7 mouse cellular contexts compared by ENCODE assay signal in the genomic region with DNA sequence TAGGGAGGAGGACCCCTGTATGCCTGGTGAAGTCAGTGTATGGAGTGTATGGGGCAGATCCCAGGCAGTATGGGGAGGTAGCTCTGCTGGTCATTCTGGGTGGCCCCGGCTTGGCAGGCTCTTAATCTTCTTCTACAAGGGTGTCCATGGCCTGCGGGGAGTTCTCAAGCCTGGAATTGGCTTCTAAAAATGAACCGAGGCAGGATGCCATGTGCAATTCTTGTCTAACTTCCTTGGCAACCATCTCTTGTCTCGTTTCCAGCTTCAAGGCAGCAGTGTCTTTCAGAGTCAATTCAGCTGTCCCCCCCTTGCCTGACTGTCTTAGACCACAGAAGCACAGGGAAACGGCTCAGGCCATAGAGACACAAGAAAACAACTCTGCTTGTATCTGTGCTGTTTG. TPM values are rescaled to one million over a fixed set of nuclear protein-coding genes. Genes with fewer than 3 reads are reported as not detected.
A peak's percentile ranks its signal among the peaks of the same experiment; 100 is the strongest.
DNase-seq lines count a peak whose midpoint lies in the region; ATAC-seq lines count a peak whose summit lies in the region.

No protein-coding gene starts in this region.

- DNase-seq in ovary, postnatal 36 days (ENCODE audit: low spot score): peak; percentile 14
- no peak for DNase-seq in ovary, adult 18-20 months (ENCODE audit: low spot score)
- DNase-seq in gastrocnemius, postnatal 14 days: peak; percentile 65
- peak; percentile 70 for DNase-seq in hindbrain, embryonic 14.5 days (ENCODE audit: low spot score)
- peak; percentile 78 for DNase-seq in right cerebral cortex, postnatal 10 days (ENCODE audit: low spot score in 2 of 2)
- DNase-seq in thymus, postnatal 25 days: no peak

- H3K4me1 ChIP-seq in hindbrain, embryonic 14.5 days (replicated peaks; ENCODE audit: control insufficient read depth, insufficient read depth, low read length): no peaks in the 10 kb centered on the region

- intact Hi-C loops in gastrocnemius, postnatal 14 days (cut with DNase I; ENCODE audit: low total_unique reads): no loop called here

- no peaks in the 10 kb centered on the region for H3K9me3 ChIP-seq in hindbrain, embryonic 14.5 days (ENCODE audit: control insufficient read depth, low read length)

- H3K9ac ChIP-seq in hindbrain, embryonic 14.5 days: no peak overlapping the region

- peak overlapping the region; percentile 71 for H3K27ac ChIP-seq in hindbrain, embryonic 14.5 days

- H3K27me3 ChIP-seq in hindbrain, embryonic 14.5 days (ENCODE audit: control insufficient read depth, insufficient read depth, low read length): no peaks in the 10 kb centered on the region

- H3K36me3 ChIP-seq in hindbrain, embryonic 14.5 days (replicated peaks; ENCODE audit: control insufficient read depth, insufficient read depth): no peaks in the 10 kb centered on the region

- peak; percentile 72; the same call in 1 of the 2 replicates for ATAC-seq in hindbrain, embryonic 14.5 days (ENCODE audit: low FRiP score)
- no peak for ATAC-seq in erythroblast, adult 5-6 weeks (replicated peaks; ENCODE audit: low FRiP score, poor library complexity, severe bottlenecking)

- 28% methylated on average over 5 of the region's 5 CpGs for WGBS in hindbrain, embryonic 14.5 days

- H3K4me3 ChIP-seq in hindbrain, embryonic 14.5 days (replicated peaks; ENCODE audit: low read length): no peak overlapping the region

- H3K4me2 ChIP-seq in hindbrain, embryonic 14.5 days (replicated peaks): no peak overlapping the region

RNA-seq across cellular contexts. Expression of a gene that starts 28.3 kb away (rescaled TPM):
- total RNA-seq in gastrocnemius, postnatal 14 days (2021): 10 to 100 TPM; 85.3 to 93.1 TPM
- 75.8 and 78.8 TPM in 2 replicates for polyA plus RNA-seq in hindbrain, embryonic 14.5 days (2014; fragmentation: Nextera tagmentation; extraction: Ambion mirVana)
- total RNA-seq in erythroblast, adult 5-6 weeks (2015; ENCODE audit: low replicate concordance): not detected in 2 replicates
- not detected in 2 replicates for total RNA-seq in erythroblast, adult 5-6 weeks (2017; ENCODE audit: low replicate concordance)

Comparison
In these comparisons a context has a peak if more than half of its experiments do, and no peak if none do; other contexts are left out.
1. DNase-seq: peak in ovary, postnatal 36 days (single experiment), gastrocnemius, postnatal 14 days (single experiment), hindbrain, embryonic 14.5 days (single experiment) and right cerebral cortex, postnatal 10 days (2 of 2); none in ovary, adult 18-20 months (single experiment) and thymus, postnatal 25 days (single experiment).
2. RNA of a gene that starts 28.3 kb away (total RNA-seq): 85.3 to 93.1 TPM in gastrocnemius, postnatal 14 days; not detected in erythroblast, adult 5-6 weeks; every median in the first group is over 10 times any median in the second.